Mouse (Mus musculus) adrenal gland, adult (tissue): ENCODE measurements around the gene Nnmt.

Experiments used
- DNase-seq, 2 experiments: peaks; one replicate each; pipeline ENCODE4 v3.0.0; 2022 to 2023; ENCODE audit warnings: low spot score in 1 of 2; ENCODE audit not compliant: inconsistent age in 2 of 2

The Nnmt gene

DNA sequence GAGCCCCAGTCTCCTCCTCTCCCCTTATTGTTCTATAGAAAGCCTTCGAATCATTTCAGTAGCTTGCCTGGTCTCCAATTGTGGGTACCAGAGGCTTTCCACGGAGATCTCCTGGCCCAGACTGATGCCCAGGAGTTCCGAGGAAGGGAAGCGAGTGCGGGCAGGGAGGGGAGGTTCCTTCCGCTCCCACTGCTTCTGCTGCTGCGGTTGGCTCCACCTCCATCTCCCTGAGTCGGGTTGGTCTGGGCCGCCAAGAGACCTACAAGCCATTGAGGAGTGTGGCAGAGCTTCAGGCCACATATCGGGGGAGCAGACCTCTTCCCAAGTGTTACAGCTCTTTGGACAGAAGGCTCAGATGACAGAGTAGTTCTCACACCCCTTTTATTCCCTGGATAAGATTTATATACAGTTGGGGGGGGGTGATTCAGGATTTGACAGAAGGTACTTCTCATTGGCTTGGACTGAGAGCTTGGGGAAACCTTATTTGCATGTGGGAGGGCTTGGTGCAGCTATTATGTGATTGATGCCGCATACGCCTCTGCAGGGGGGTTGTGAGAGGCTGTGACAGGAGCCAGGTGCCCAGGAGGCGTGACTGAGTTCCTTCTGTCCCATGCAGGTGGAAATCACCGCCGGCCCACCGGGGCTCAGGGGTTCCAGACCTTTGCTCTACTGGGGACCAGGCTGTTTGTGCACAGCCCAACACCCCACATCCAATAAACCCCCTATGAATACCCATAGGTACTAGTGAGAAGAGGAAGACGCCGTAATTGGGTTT lies 30.8 kb upstream of the Nnmt start:
- DNase-seq = no peak

DNA sequence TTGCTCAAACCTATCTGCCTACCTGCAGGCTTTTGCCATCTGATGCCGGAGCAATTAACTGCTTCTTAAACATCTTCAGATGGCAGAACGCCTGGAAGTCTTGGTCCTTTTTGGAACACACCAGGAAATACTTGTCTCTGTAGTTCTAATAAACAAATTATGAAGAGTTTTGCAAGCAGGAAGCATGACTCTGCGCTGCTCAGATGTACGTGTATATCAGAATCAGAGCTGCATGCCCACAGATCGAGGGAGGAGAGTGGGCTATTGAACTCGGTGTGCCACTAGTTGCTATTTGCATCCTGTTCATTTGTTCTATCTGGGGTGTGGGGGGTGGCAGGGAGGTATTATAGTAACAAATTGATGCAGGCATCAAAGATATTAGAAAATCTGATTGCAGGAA lies 28.2 kb upstream of the Nnmt start:
- no peak for DNase-seq

- no peak for DNase-seq
Measured at GRCm38 (mm10) chr9:48619268-48619667, 14.3 kb upstream of the Nnmt start.

- peak; percentile 63 to 88 for DNase-seq
Measured at GRCm38 (mm10) chr9:48618589-48618988, 13.6 kb upstream of the Nnmt start.

DNA sequence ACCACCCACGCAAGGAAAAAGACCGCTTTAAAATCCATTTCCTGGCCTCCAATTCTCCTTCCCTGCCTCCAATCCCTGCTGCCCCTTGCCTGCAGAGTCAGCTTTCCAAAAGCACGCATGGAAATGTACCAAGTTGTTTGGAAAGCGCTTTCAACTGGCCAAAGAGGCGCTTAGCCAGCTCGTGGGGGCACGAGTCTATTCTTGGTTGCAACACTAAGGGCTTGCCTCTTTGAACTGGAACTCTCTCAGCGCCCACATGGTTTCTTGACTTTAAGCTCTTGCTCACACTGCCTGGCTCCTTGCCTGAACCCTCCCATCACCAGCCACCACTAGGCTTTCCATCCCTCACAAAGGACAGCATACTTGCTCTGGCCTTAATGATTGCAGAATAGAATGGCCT lies 13.2 kb upstream of the Nnmt start:
- DNase-seq = peak; percentile 44 to 77

DNA sequence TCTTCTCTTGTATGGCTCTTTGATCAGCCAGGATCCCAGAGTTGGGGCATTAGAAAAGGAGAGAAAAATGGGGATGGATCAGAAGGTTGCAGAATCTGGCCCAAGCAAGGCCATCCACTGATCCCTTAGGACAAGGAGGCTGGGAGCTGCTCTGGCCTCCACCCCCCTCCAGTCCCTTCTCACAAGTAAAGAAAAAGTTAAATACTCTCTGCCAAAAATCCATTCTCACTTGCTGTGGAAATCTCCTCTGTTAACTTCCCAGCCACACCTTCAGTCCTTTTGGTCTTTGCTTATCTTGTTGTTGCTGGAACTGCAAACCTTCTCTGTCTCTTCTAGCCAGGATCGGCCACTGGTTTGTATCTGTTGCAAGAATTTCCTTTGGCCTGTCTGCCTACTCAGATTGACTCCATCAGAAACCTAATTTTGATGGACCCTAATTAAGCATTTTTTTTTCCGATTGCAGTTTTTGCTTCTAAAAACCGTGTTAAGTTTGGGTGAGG lies 12.6 kb upstream of the Nnmt start:
- DNase-seq = peak in 1 of 2 experiments; percentile 39

GRCm38 (mm10) chr9:48613221-48613620 lies 8.3 kb upstream of the Nnmt start:
- no peak for DNase-seq

DNA sequence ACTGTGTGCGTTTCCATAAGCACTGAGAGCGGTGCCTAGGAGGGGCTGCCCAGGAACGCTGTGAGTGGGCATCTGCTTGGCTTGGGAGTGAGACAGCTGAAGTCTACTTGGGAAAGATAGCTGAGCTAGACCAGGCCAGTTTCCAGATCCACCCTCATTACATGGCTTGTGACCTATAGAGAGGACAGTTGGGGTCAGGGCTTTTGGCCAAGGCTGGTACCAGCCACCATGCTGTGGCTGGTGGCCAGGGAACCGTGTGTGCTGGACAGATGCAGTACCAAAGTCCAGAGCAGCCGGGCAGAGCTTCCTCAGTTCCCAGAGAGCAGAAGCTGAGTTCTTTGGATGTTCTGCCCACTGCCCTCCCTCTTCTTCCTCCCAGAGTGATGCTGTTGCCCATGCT lies 7.6 kb upstream of the Nnmt start:
- DNase-seq = no peak

GRCm38 (mm10) chr9:48611032-48611431 lies 6.1 kb upstream of the Nnmt start:
- DNase-seq = no peak

GRCm38 (mm10) chr9:48609734-48610133 lies 4.8 kb upstream of the Nnmt start:
- no peak for DNase-seq

DNA sequence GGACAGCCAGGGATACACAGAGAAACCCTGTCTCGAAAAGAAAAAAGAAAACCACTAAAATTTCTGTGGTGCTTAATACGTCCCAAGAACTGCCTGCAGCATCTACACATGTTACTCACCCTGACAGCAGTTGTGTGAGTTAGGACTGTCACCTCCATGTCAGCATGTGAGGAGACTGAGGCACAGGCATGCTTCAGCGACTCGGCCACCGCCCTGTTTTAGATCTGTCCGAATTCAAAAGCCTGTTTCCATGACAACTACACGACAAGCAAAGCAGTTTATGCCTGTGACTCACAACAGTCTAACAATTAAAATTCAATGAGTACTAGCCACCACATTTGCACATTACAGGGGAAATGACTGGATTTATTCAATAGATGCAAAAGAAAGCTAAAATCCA lies 2.5 kb upstream of the Nnmt start:
- DNase-seq = no peak

DNA sequence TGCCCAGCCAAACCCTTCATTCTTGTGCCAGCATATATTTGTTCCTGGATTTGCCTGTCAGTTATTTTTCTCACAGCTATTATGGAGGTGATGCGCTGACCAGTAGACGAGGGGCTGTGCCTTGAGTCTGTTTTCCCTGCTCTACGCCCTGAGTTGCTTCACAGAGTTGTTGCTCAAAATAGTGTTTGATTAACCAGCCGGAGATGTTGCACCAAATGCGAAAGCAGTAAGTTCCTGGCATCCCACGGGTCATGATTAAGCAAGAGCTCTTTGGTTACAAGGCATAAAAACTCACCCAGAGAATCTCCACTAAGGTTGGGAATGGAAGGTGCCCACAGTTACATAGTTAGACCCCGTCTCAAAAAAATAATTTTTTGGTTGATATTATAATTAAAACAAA lies 1.2 kb upstream of the Nnmt start:
- DNase-seq = peak in 1 of 2 experiments; percentile 44

GRCm38 (mm10) chr9:48605697-48606096 lies 744 bp upstream of the Nnmt start:
- no peak for DNase-seq

- DNase-seq = no peak
Measured at GRCm38 (mm10) chr9:48604226-48604625, 727 bp downstream of the Nnmt start.

DNA sequence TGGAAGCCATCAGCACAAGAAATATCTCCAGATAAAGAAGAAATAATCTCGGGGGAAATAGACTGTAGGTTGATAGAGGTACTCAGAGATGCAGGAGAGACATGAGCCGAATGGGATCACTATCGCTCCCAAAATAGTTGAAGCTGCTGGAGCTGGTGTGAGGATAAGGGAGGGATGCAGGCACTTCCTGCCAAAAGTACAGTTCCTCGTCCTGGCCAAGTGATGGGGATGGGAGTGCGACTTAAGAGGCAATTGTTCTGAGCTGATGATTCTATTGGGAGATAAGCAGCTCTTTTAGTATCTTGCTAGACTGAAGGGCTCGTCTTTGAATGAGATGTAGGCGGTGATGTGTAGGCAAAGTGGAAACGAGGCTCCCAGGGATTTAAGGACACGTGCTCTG lies 4.1 kb downstream of the Nnmt start:
- no peak for DNase-seq

- DNase-seq = no peak
Measured at GRCm38 (mm10) chr9:48600066-48600465, 4.9 kb downstream of the Nnmt start.

GRCm38 (mm10) chr9:48597494-48597893 lies 7.5 kb downstream of the Nnmt start:
- DNase-seq = no peak

- DNase-seq = peak in 1 of 2 experiments; percentile 37
Measured at GRCm38 (mm10) chr9:48596924-48597323, 8.0 kb downstream of the Nnmt start.

GRCm38 (mm10) chr9:48593915-48594314 lies 11.0 kb downstream of the Nnmt start:
- DNase-seq = no peak

- no peak for DNase-seq
Measured at GRCm38 (mm10) chr9:48590606-48591005, 14.3 kb downstream of the Nnmt start.

GRCm38 (mm10) chr9:48586332-48586731 lies 18.6 kb downstream of the Nnmt start:
- peak; percentile 36 to 80 for DNase-seq

DNA sequence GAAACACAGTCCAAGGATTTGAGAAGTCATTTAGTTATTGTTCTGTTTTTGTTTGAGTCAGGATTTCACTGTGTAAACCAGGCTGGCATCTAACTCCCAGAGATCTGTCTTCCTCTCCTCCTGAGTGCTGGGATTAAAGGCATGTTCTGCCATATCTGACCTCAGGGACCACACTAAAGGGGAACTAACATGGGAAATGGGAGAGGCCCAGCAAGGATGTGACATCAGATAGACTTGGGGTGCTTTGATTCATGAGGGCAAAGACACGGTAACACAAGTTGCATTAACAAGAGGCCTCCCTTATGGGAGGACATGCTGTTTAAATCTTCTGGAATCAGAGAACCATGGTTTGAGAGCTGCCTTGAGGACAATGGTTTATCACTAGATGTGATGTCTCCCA lies 24.1 kb downstream of the Nnmt start:
- no peak for DNase-seq

- no peak for DNase-seq
Measured at GRCm38 (mm10) chr9:48562388-48562787, 42.6 kb downstream of the Nnmt start.
